Mouse (Mus musculus) forebrain, embryonic 16.5 days (tissue): ENCODE data around the gene Olfr898. TPM values are rescaled to one million over a fixed set of nuclear protein-coding genes. Genes with fewer than 3 reads are reported as not detected.

Experiments
- ATAC-seq: fragments of 200-750 bp; cut with Nextera tagmentation; 2 replicates; pipeline ENCODE4 v1.8.0; 2017; ENCODE audit warnings: mild to moderate bottlenecking, moderate library complexity
- H3K27ac ChIP-seq: fragments of 300-500 bp; sonication (generic); 2 replicates; pipeline ENCODE4 v1.5.1; 2014; ENCODE audit warnings: low read length, control low read depth
- H3K27me3 ChIP-seq: fragments of 300-500 bp; sonication (generic); replicated peaks from 2 replicates; pipeline ENCODE4 v1.6.1; 2014; ENCODE audit warnings: low read length; ENCODE audit not compliant: control insufficient read depth, insufficient read depth
- H3K36me3 ChIP-seq: fragments of 300-500 bp; sonication (generic); 2 replicates; pipeline ENCODE4 v1.6.1; 2014; ENCODE audit not compliant: control insufficient read depth, insufficient read depth
- H3K4me1 ChIP-seq: fragments of 300-500 bp; sonication (generic); replicated peaks from 2 replicates; pipeline ENCODE4 v1.6.1; 2014; ENCODE audit warnings: low read length; ENCODE audit not compliant: control insufficient read depth, insufficient read depth
- H3K4me2 ChIP-seq: fragments of 300-500 bp; sonication (generic); 2 replicates; pipeline ENCODE4 v1.6.1; 2014; ENCODE audit warnings: mild to moderate bottlenecking, low read length, control low read depth
- H3K4me3 ChIP-seq: fragments of 300-500 bp; sonication (generic); replicated peaks from 2 replicates; pipeline ENCODE4 v1.5.1; 2014; ENCODE audit warnings: mild to moderate bottlenecking, low read length, control low read depth
- H3K9ac ChIP-seq: fragments of 300-500 bp; sonication (generic); replicated peaks from 2 replicates; pipeline ENCODE4 v1.6.1; 2014; ENCODE audit warnings: low read depth, low read length, control low read depth
- H3K9me3 ChIP-seq: fragments of 300-500 bp; sonication (generic); 2 replicates; pipeline ENCODE4 v1.6.1; 2016; ENCODE audit warnings: low read length; ENCODE audit not compliant: control insufficient read depth
- WGBS: fragments of 180-500 bp; shearing (Covaris S2); extraction: QIAGEN DNeasy Blood & Tissue Kit; methylation state at CpG from one replicate; pipeline ENCODE4 v1.1.7; 2014; 5-methylcytosine and 5-hydroxymethylcytosine counted together
- polyA plus RNA-seq: library from polyadenylated mRNA; unstranded; fragments of >200 nt; fragmentation: Nextera tagmentation; extraction: Ambion mirVana; gene quantifications from 2 replicates; pipeline ENCODE4 v1.2.1, GENCODE M21; 2015

Gene Olfr898
- not detected in 2 replicates for polyA plus RNA-seq

- H3K36me3 ChIP-seq: no peaks in the 10 kb centered on the region
- no peak within 1 kb of the TSS for H3K27ac ChIP-seq
- WGBS: 95% methylated on average over 4 of the region's 4 CpGs
- H3K4me2 ChIP-seq: no peak within 1 kb of the TSS
- no peak for ATAC-seq
- no peaks in the 10 kb centered on the region for H3K9me3 ChIP-seq
- H3K9ac ChIP-seq: no peak within 1 kb of the TSS
- no peaks in the 10 kb centered on the region for H3K27me3 ChIP-seq
- H3K4me3 ChIP-seq: no peak within 1 kb of the TSS
- H3K4me1 ChIP-seq: no peaks in the 10 kb centered on the region
Observed at GRCm38 (mm10) chr9:38348111-38348510, at the start of gene Olfr898. Gene Olfr898 (plus strand): TSS chr9:38348411.

- H3K4me3 ChIP-seq: no peak within 1 kb of the TSS
- H3K27me3 ChIP-seq: no peaks in the 10 kb centered on the region
- 62% methylated on average over 3 of the region's 3 CpGs for WGBS
- H3K4me1 ChIP-seq: no peaks in the 10 kb centered on the region
- no peak within 1 kb of the TSS for H3K9ac ChIP-seq
- no peaks in the 10 kb centered on the region for H3K9me3 ChIP-seq
- no peak within 1 kb of the TSS for H3K27ac ChIP-seq
- no peak within 1 kb of the TSS for H3K4me2 ChIP-seq
- H3K36me3 ChIP-seq: no peaks in the 10 kb centered on the region
- no peak for ATAC-seq
Observed at GRCm38 (mm10) chr9:38328760-38329159, 19.5 kb upstream of the Olfr898 start, which contains the start of gene Olfr25. Gene Olfr25 (plus strand): TSS chr9:38329060.

- Histone ChIP-seq H3K4me2 (no peak within 1 kb of the TSS), H3K36me3 (no peaks in the 10 kb centered on the region), H3K27me3 (no peaks in the 10 kb centered on the region), H3K4me1 (no peaks in the 10 kb centered on the region), H3K27ac (no peak within 1 kb of the TSS), H3K4me3 (no peak within 1 kb of the TSS), H3K9me3 (no peaks in the 10 kb centered on the region), H3K9ac (no peak within 1 kb of the TSS)
- WGBS: 89% methylated on average over 2 of the region's 2 CpGs
- ATAC-seq: no peak
Observed at GRCm38 (mm10) chr9:38366596-38366995, 18.4 kb downstream of the Olfr898 start, which contains the start of gene Olfr250. Gene Olfr250 (plus strand): TSS chr9:38366896.

- ATAC-seq: no peak
Observed at GRCm38 (mm10) chr9:38376786-38377185, 28.6 kb downstream of the Olfr898 start, which contains the start of gene Olfr251. Gene Olfr251 (plus strand): TSS chr9:38377086.

GRCm38 (mm10) chr9:38401398-38401797 is 53.2 kb downstream of the Olfr898 start, which contains the start of gene Olfr147:
Gene Olfr147 (plus strand): TSS chr9:38401698.
- Histone ChIP-seq H3K4me3 (no peak within 1 kb of the TSS), H3K4me2 (no peak within 1 kb of the TSS), H3K9ac (no peak within 1 kb of the TSS), H3K36me3 (no peaks in the 10 kb centered on the region), H3K4me1 (no peaks in the 10 kb centered on the region), H3K9me3 (no peaks in the 10 kb centered on the region), H3K27ac (no peak within 1 kb of the TSS), H3K27me3 (no peaks in the 10 kb centered on the region)
- ATAC-seq: no peak
- 95% methylated on average over 1 of the region's 1 CpGs for WGBS

More at GRCm38 (mm10) chr9:38376786-38377185, 28.6 kb downstream of the Olfr898 start, which contains the start of gene Olfr251:
- H3K4me1 ChIP-seq: no peaks in the 10 kb centered on the region
- H3K36me3 ChIP-seq: no peaks in the 10 kb centered on the region
- no peak within 1 kb of the TSS for H3K4me3 ChIP-seq
- no peak within 1 kb of the TSS for H3K4me2 ChIP-seq
- H3K27me3 ChIP-seq: no peaks in the 10 kb centered on the region
- H3K9ac ChIP-seq: no peak within 1 kb of the TSS
- no peak within 1 kb of the TSS for H3K27ac ChIP-seq
- H3K9me3 ChIP-seq: no peaks in the 10 kb centered on the region
- 74% methylated on average over 2 of the region's 2 CpGs for WGBS

Other genes starting within 250 kb of the Olfr898 start
- gene Olfr888, start 240.3 kb upstream of the Olfr898 start, polyA plus RNA-seq: not detected in 2 replicates
- 0.05 TPM in 1 of 2 replicates, not detected in the other for gene Olfr889, start 233.2 kb upstream of the Olfr898 start, polyA plus RNA-seq
- not detected in 2 replicates for gene Olfr890, start 205.9 kb upstream of the Olfr898 start, polyA plus RNA-seq
- not detected in 2 replicates for gene Olfr891, start 167.6 kb upstream of the Olfr898 start, polyA plus RNA-seq
- not detected in 2 replicates for gene Olfr893, start 140.0 kb upstream of the Olfr898 start, polyA plus RNA-seq
- gene Olfr894, start 130.4 kb upstream of the Olfr898 start, polyA plus RNA-seq: not detected in 2 replicates
- gene Olfr143, start 95.6 kb upstream of the Olfr898 start, polyA plus RNA-seq: not detected in 2 replicates
- gene Olfr895, start 80.6 kb upstream of the Olfr898 start, polyA plus RNA-seq: not detected in 2 replicates
- not detected in 2 replicates for gene Olfr896-ps1, start 57.3 kb upstream of the Olfr898 start, polyA plus RNA-seq
- gene Olfr25, start 19.4 kb upstream of the Olfr898 start, polyA plus RNA-seq: not detected in 2 replicates
- gene Olfr250, start 18.5 kb downstream of the Olfr898 start, polyA plus RNA-seq: not detected in 2 replicates
- not detected in 2 replicates for gene Olfr251, start 28.7 kb downstream of the Olfr898 start, polyA plus RNA-seq
- gene Olfr147, start 53.3 kb downstream of the Olfr898 start, polyA plus RNA-seq: not detected in 2 replicates
- not detected in 2 replicates for gene Olfr901, start 81.0 kb downstream of the Olfr898 start, polyA plus RNA-seq
- not detected in 2 replicates for gene Olfr902, start 99.2 kb downstream of the Olfr898 start, polyA plus RNA-seq
- not detected in 2 replicates for gene Olfr904, start 114.7 kb downstream of the Olfr898 start, polyA plus RNA-seq
- not detected in 2 replicates for gene Olfr905, start 122.7 kb downstream of the Olfr898 start, polyA plus RNA-seq
- not detected in 2 replicates for gene Olfr906, start 138.7 kb downstream of the Olfr898 start, polyA plus RNA-seq
- gene Olfr907, start 147.4 kb downstream of the Olfr898 start, polyA plus RNA-seq: not detected in 2 replicates
- gene Olfr911-ps1, start 173.2 kb downstream of the Olfr898 start, polyA plus RNA-seq: not detected in 2 replicates
- gene Olfr910, start 189.4 kb downstream of the Olfr898 start, polyA plus RNA-seq: not detected in 2 replicates
- gene Olfr912, start 231.8 kb downstream of the Olfr898 start, polyA plus RNA-seq: not detected in 2 replicates
- gene Olfr913, start 244.3 kb downstream of the Olfr898 start, polyA plus RNA-seq: not detected in 2 replicates